Mouse (Mus musculus): ENCODE measurements around the gene Fat1. TPM values are rescaled to one million over a fixed set of nuclear protein-coding genes. Genes with fewer than 3 reads are reported as not detected.

Fat1 gene
- polyA plus RNA-seq, 1 experiment from 2014 or later, result 13.3 TPM

- no peaks in the 10 kb centered on the region for H3K27me3 ChIP-seq (ENCODE audit: insufficient read depth, low read length)
- H3K27ac ChIP-seq, result no peak overlapping the region
- H3K4me1 ChIP-seq (replicated peaks; ENCODE audit: insufficient read depth, low read length), result 0 out of 2 replicates have a peak, but pooled peaks cover 5% of the 10 kb centered on the region
- no peak for ATAC-seq (replicated peaks; ENCODE audit: low FRiP score, low read depth)
- H3K4me3 ChIP-seq (replicated peaks; ENCODE audit: low read depth, low read length), result no peak overlapping the region
- peaks cover 3% of the 10 kb centered on the region; the same call in 1 of the 2 replicates for H3K36me3 ChIP-seq (ENCODE audit: insufficient read depth, low read length)
- no peak overlapping the region for H3K4me2 ChIP-seq (ENCODE audit: low read length)
- H3K9me3 ChIP-seq (replicated peaks; ENCODE audit: low read length), result no peaks in the 10 kb centered on the region
- WGBS, result 44% methylated on average over 10 of the region's 10 CpGs
- DNase-seq (ENCODE audit: low spot score), result peak; percentile 76
- peak; percentile 69 for TF ChIP-seq CTCF (IDR thresholded peaks at IDR 0.05; ENCODE audit: low read depth)
- H3K9ac ChIP-seq (ENCODE audit: low read depth, low read length), result no peak overlapping the region
These were observed 50.4 kb downstream of the Fat1 start for GRCm38 (mm10) chr8:44985326-44986288.

- no peak overlapping the region; the same call in 1 of the 2 replicates for H3K27ac ChIP-seq
- ATAC-seq (replicated peaks; ENCODE audit: low FRiP score, low read depth) (peak; percentile 55; the same call in 1 of the 2 replicates), DNase-seq (ENCODE audit: low spot score) (peak; percentile 66)
- H3K36me3 ChIP-seq (ENCODE audit: insufficient read depth, low read length), result peaks cover 3% of the 10 kb centered on the region; the same call in 1 of the 2 replicates
- WGBS, result 15% methylated on average over 21 of the region's 21 CpGs
- H3K4me2 ChIP-seq (ENCODE audit: low read length), result 0 out of 2 replicates have a peak overlapping the region, but pooled peaks have one; percentile 14
- H3K9ac ChIP-seq (ENCODE audit: low read depth, low read length), result no peak overlapping the region
- no peak overlapping the region for H3K4me3 ChIP-seq (replicated peaks; ENCODE audit: low read depth, low read length)
- H3K27me3 ChIP-seq (ENCODE audit: insufficient read depth, low read length), result no peaks in the 10 kb centered on the region
- H3K9me3 ChIP-seq (replicated peaks; ENCODE audit: low read length), result no peaks in the 10 kb centered on the region
- H3K4me1 ChIP-seq (replicated peaks; ENCODE audit: insufficient read depth, low read length), result peaks cover 18% of the 10 kb centered on the region; the same call in 1 of the 2 replicates
- no peak for TF ChIP-seq CTCF (IDR thresholded peaks at IDR 0.05; ENCODE audit: low read depth)
These were observed 56.6 kb downstream of the Fat1 start for GRCm38 (mm10) chr8:44991700-44992487.

- Histone ChIP-seq H3K36me3 (ENCODE audit: insufficient read depth, low read length) (peaks cover 3% of the 10 kb centered on the region; the same call in 1 of the 2 replicates), H3K4me3 (replicated peaks; ENCODE audit: low read depth, low read length) (no peak overlapping the region), H3K9me3 (replicated peaks; ENCODE audit: low read length) (no peaks in the 10 kb centered on the region), H3K4me2 (ENCODE audit: low read length) (no peak overlapping the region), H3K9ac (ENCODE audit: low read depth, low read length) (no peak overlapping the region), H3K4me1 (replicated peaks; ENCODE audit: insufficient read depth, low read length) (peaks cover 18% of the 10 kb centered on the region; the same call in 1 of the 2 replicates), H3K27me3 (ENCODE audit: insufficient read depth, low read length) (no peaks in the 10 kb centered on the region), H3K27ac (peak overlapping the region; percentile 31; the same call in 1 of the 2 replicates)
- 51% methylated on average over 6 of the region's 6 CpGs for WGBS
- no peak for ATAC-seq (replicated peaks; ENCODE audit: low FRiP score, low read depth)
- no peak for DNase-seq (ENCODE audit: low spot score)
- no peak for TF ChIP-seq CTCF (IDR thresholded peaks at IDR 0.05; ENCODE audit: low read depth)
These were observed 57.4 kb downstream of the Fat1 start for GRCm38 (mm10) chr8:44992664-44993063.

- Histone ChIP-seq H3K27me3 (ENCODE audit: insufficient read depth, low read length) (no peaks in the 10 kb centered on the region), H3K4me3 (replicated peaks; ENCODE audit: low read depth, low read length) (no peak overlapping the region), H3K9me3 (replicated peaks; ENCODE audit: low read length) (no peaks in the 10 kb centered on the region), H3K36me3 (ENCODE audit: insufficient read depth, low read length) (peaks cover 3% of the 10 kb centered on the region; the same call in 1 of the 2 replicates), H3K4me2 (ENCODE audit: low read length) (no peak overlapping the region), H3K27ac (no peak overlapping the region), H3K9ac (ENCODE audit: low read depth, low read length) (no peak overlapping the region), H3K4me1 (replicated peaks; ENCODE audit: insufficient read depth, low read length) (peaks cover 18% of the 10 kb centered on the region; the same call in 1 of the 2 replicates)
- WGBS, result 84% methylated on average over 4 of the region's 4 CpGs
- no peak for TF ChIP-seq CTCF (IDR thresholded peaks at IDR 0.05; ENCODE audit: low read depth)
- DNase-seq (ENCODE audit: low spot score) (no peak), ATAC-seq (replicated peaks; ENCODE audit: low FRiP score, low read depth) (no peak)
These were observed 58.1 kb downstream of the Fat1 start for GRCm38 (mm10) chr8:44993376-44993775.

GRCm38 (mm10) chr8:44996493-44996892 lies 61.2 kb downstream of the Fat1 start:
- H3K9ac ChIP-seq (ENCODE audit: low read depth, low read length), result no peak overlapping the region
- H3K4me2 ChIP-seq (ENCODE audit: low read length), result no peak overlapping the region
- H3K4me3 ChIP-seq (replicated peaks; ENCODE audit: low read depth, low read length), result no peak overlapping the region
- H3K36me3 ChIP-seq (ENCODE audit: insufficient read depth, low read length), result no peaks in the 10 kb centered on the region
- no peaks in the 10 kb centered on the region for H3K9me3 ChIP-seq (replicated peaks; ENCODE audit: low read length)
- DNase-seq (ENCODE audit: low spot score) (peak; percentile 72), ATAC-seq (replicated peaks; ENCODE audit: low FRiP score, low read depth) (no peak; the same call in 1 of the 2 replicates)
- no peak for TF ChIP-seq CTCF (IDR thresholded peaks at IDR 0.05; ENCODE audit: low read depth)
- H3K27ac ChIP-seq, result peak overlapping the region; percentile 21; the same call in 1 of the 2 replicates
- 28% methylated on average over 3 of the region's 3 CpGs for WGBS
- H3K27me3 ChIP-seq (ENCODE audit: insufficient read depth, low read length), result no peaks in the 10 kb centered on the region
- peaks cover 31% of the 10 kb centered on the region for H3K4me1 ChIP-seq (replicated peaks; ENCODE audit: insufficient read depth, low read length)

GRCm38 (mm10) chr8:44997321-44997720 lies 62.1 kb downstream of the Fat1 start:
- Histone ChIP-seq H3K4me3 (replicated peaks; ENCODE audit: low read depth, low read length) (no peak overlapping the region), H3K9me3 (replicated peaks; ENCODE audit: low read length) (no peaks in the 10 kb centered on the region), H3K4me1 (replicated peaks; ENCODE audit: insufficient read depth, low read length) (peaks cover 29% of the 10 kb centered on the region), H3K9ac (ENCODE audit: low read depth, low read length) (no peak overlapping the region), H3K27ac (no peak overlapping the region), H3K36me3 (ENCODE audit: insufficient read depth, low read length) (no peaks in the 10 kb centered on the region), H3K27me3 (ENCODE audit: insufficient read depth, low read length) (no peaks in the 10 kb centered on the region), H3K4me2 (ENCODE audit: low read length) (no peak overlapping the region)
- TF ChIP-seq CTCF (IDR thresholded peaks at IDR 0.05; ENCODE audit: low read depth), result no peak
- ATAC-seq (replicated peaks; ENCODE audit: low FRiP score, low read depth) (no peak), DNase-seq (ENCODE audit: low spot score) (no peak)
- WGBS, result 58% methylated on average over 3 of the region's 3 CpGs

Measured in kidney, postnatal 0 days (tissue).